Mouse (Mus musculus) liver, postnatal 0 days (tissue): ENCODE measurements around the gene Cd22.

Experiments
- CTCF ChIP-seq: sonication (generic); IDR thresholded peaks from 2 replicates; pipeline ENCODE4 v1.5.1; 2016; ENCODE audit warnings: antibody characterized with exemption, low read depth
- EP300 ChIP-seq: IDR thresholded peaks from 2 replicates; pipeline ENCODE4 v1.6.1; 2016; ENCODE audit warnings: antibody characterized with exemption, low read depth, mild to moderate bottlenecking

DNA sequence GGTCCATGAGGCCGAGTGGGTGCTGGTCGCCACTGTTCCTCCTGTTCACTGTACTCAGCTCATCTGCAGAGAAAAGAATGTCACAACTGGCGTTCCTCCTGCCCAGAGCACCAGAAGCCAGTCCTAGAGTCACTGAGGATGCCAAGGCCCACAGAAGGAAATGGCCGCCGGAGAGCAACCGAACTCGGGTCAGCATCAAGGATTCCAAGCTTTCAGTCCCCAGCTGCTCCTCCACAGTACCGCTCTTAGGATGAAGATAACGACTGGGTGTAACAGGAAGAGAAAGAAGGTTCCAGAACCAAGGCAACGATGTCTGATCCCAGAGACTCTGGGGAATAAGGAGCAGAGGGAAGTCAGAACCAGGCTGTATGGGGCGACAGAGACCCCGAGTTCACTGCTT, 18.7 kb downstream of the Cd22 start, which contains the start of gene Ffar1:
- TF ChIP-seq CTCF (no peak), EP300 (no peak)
